Mouse (Mus musculus) liver, postnatal 0 days (tissue): ENCODE data around the gene Gm36864. TPM values are rescaled to one million over a fixed set of nuclear protein-coding genes. Genes with fewer than 3 reads are reported as not detected.
"Not testable (repeated sequence)": the region's sequence is repeated elsewhere in the genome, so short reads cannot be mapped to it uniquely, and the experiment has no call there.

ENCODE experiments used
- ATAC-seq: fragments of 200-750 bp; cut with Nextera tagmentation; 2 replicates; pipeline ENCODE4 v1.8.0; 2017; ENCODE audit warnings: mild to moderate bottlenecking, moderate library complexity
- DNase-seq: peaks from one replicate; pipeline ENCODE4 v3.0.0-alpha.2; 2016
- H3K27ac ChIP-seq: fragments of 300-500 bp; sonication (generic); 2 replicates; pipeline ENCODE4 v1.5.1; 2014; ENCODE audit warnings: antibody characterized with exemption, moderate library complexity, mild to moderate bottlenecking, low read depth
- H3K27me3 ChIP-seq: fragments of 300-500 bp; sonication (generic); 2 replicates; pipeline ENCODE4 v1.6.1; 2014; ENCODE audit warnings: low read length, control low read depth, mixed read lengths; ENCODE audit not compliant: insufficient read depth
- H3K36me3 ChIP-seq: fragments of 300-500 bp; sonication (generic); replicated peaks from 2 replicates; pipeline ENCODE4 v1.6.1; 2014; ENCODE audit warnings: mild to moderate bottlenecking, control low read depth, low read length, moderate library complexity, mixed read lengths; ENCODE audit not compliant: insufficient read depth
- H3K4me1 ChIP-seq: fragments of 300-500 bp; sonication (generic); 2 replicates; pipeline ENCODE4 v1.6.1; 2014; ENCODE audit warnings: antibody characterized with exemption, mild to moderate bottlenecking, control low read depth; ENCODE audit not compliant: insufficient read depth
- H3K4me2 ChIP-seq: fragments of 300-500 bp; sonication (generic); 2 replicates; pipeline ENCODE4 v1.6.1; 2014; ENCODE audit warnings: low read depth, mild to moderate bottlenecking, low read length, moderate library complexity, mixed read lengths
- H3K4me3 ChIP-seq: fragments of 300-500 bp; sonication (generic); 2 replicates; pipeline ENCODE4 v1.5.1; 2014; ENCODE audit warnings: low read depth, low read length
- H3K9ac ChIP-seq: fragments of 300-500 bp; sonication (generic); replicated peaks from 2 replicates; pipeline ENCODE4 v1.6.1; 2014; ENCODE audit warnings: mild to moderate bottlenecking, moderate library complexity
- H3K9me3 ChIP-seq: fragments of 300-500 bp; sonication (generic); 2 replicates; pipeline ENCODE4 v1.6.1; 2016; ENCODE audit warnings: mild to moderate bottlenecking, control low read depth, low read length, mixed read lengths
- CTCF ChIP-seq: sonication (generic); IDR thresholded peaks from 2 replicates; pipeline ENCODE4 v1.5.1; 2016; ENCODE audit warnings: antibody characterized with exemption, low read depth
- EP300 ChIP-seq: IDR thresholded peaks from 2 replicates; pipeline ENCODE4 v1.6.1; 2016; ENCODE audit warnings: antibody characterized with exemption, low read depth, mild to moderate bottlenecking
- WGBS: fragments of 180-500 bp; shearing (Covaris S2); extraction: QIAGEN DNeasy Blood & Tissue Kit; methylation state at CpG from one replicate; pipeline ENCODE4 v1.1.7; 2014; ENCODE audit not compliant: insufficient replicate concordance; 5-methylcytosine and 5-hydroxymethylcytosine counted together
- polyA plus RNA-seq: library from polyadenylated mRNA; unstranded; fragments of >200 nt; fragmentation: Nextera tagmentation; extraction: Ambion mirVana; gene quantifications from 2 replicates; pipeline ENCODE4 v1.2.1, GENCODE M21; 2015

Gm36864 gene
- polyA plus RNA-seq, 1 experiment from 2014 or later: not detected

- H3K27me3 ChIP-seq: no peaks in the 10 kb centered on the region
- 73% methylated on average over 1 of the region's 1 CpGs for WGBS
Observed at GRCm38 (mm10) chr7:44215645-44216044, 20.3 kb upstream of the Gm36864 start, which contains the start of gene Klk1b5. Klk1b5 (plus strand) TSS chr7:44215945.

GRCm38 (mm10) chr7:44221601-44222000, 14.4 kb upstream of the Gm36864 start:
- ATAC-seq, H3K4me2 ChIP-seq, H3K4me3 ChIP-seq, H3K9ac ChIP-seq, H3K27ac ChIP-seq, H3K4me1 ChIP-seq, H3K9me3 ChIP-seq, H3K36me3 ChIP-seq, H3K27me3 ChIP-seq, DNase-seq: not testable (repeated sequence)
- 65% methylated on average over 8 of the region's 10 CpGs for WGBS

More at GRCm38 (mm10) chr7:44215645-44216044, 20.3 kb upstream of the Gm36864 start, which contains the start of gene Klk1b5:
- no peak for DNase-seq
- Histone ChIP-seq H3K9me3 (no peaks in the 10 kb centered on the region), H3K4me2 (no peak within 1 kb of the TSS), H3K27ac (no peak within 1 kb of the TSS), H3K4me1 (no peaks in the 10 kb centered on the region), H3K4me3 (no peak within 1 kb of the TSS), H3K9ac (no peak within 1 kb of the TSS), H3K36me3 (no peaks in the 10 kb centered on the region)
- ATAC-seq: no peak
- no peak for TF ChIP-seq CTCF
- no peak for TF ChIP-seq EP300

- H3K4me2 ChIP-seq, H3K27ac ChIP-seq, DNase-seq, H3K4me1 ChIP-seq, H3K9me3 ChIP-seq, H3K4me3 ChIP-seq, H3K27me3 ChIP-seq, ATAC-seq, H3K36me3 ChIP-seq, H3K9ac ChIP-seq: not testable (repeated sequence)
- WGBS: 53% methylated on average over 6 of the region's 6 CpGs
Observed at GRCm38 (mm10) chr7:44222335-44222734, 13.6 kb upstream of the Gm36864 start.

GRCm38 (mm10) chr7:44225076-44225475, 10.9 kb upstream of the Gm36864 start, which contains the start of gene Klk1:
Klk1 (plus strand) TSS chr7:44225360.
- Histone ChIP-seq H3K27ac (no peak within 1 kb of the TSS), H3K36me3 (no peaks in the 10 kb centered on the region), H3K9me3 (no peaks in the 10 kb centered on the region), H3K4me2 (no peak within 1 kb of the TSS), H3K4me1 (no peaks in the 10 kb centered on the region), H3K4me3 (no peak within 1 kb of the TSS), H3K9ac (no peak within 1 kb of the TSS), H3K27me3 (no peaks in the 10 kb centered on the region)
- WGBS: 33% methylated on average over 1 of the region's 1 CpGs
- ATAC-seq (no peak), DNase-seq (no peak)
- TF ChIP-seq CTCF: no peak
- TF ChIP-seq EP300: no peak

- no peak for TF ChIP-seq CTCF
- no peak for TF ChIP-seq EP300
- ATAC-seq (no peak), DNase-seq (no peak)
- H3K36me3 ChIP-seq: no peaks in the 10 kb centered on the region
- WGBS: 44% methylated on average over 2 of the region's 2 CpGs
- no peak overlapping the region for H3K9ac ChIP-seq
- H3K27me3 ChIP-seq: no peaks in the 10 kb centered on the region
- H3K27ac ChIP-seq: no peak overlapping the region
- peaks cover under 1% of the 10 kb centered on the region; the same call in 1 of the 2 replicates for H3K4me1 ChIP-seq
- no peak overlapping the region for H3K4me2 ChIP-seq
- H3K4me3 ChIP-seq: no peak overlapping the region
- no peaks in the 10 kb centered on the region for H3K9me3 ChIP-seq
Observed at GRCm38 (mm10) chr7:44239913-44240312, 3.9 kb downstream of the Gm36864 start.

- Histone ChIP-seq H3K27ac (no peak overlapping the region), H3K36me3 (no peaks in the 10 kb centered on the region), H3K27me3 (no peaks in the 10 kb centered on the region), H3K4me3 (no peak overlapping the region), H3K9me3 (no peaks in the 10 kb centered on the region), H3K4me1 (peaks cover 8% of the 10 kb centered on the region), H3K9ac (no peak overlapping the region), H3K4me2 (no peak overlapping the region)
- TF ChIP-seq EP300: no peak
- TF ChIP-seq CTCF: no peak
- ATAC-seq (no peak), DNase-seq (no peak)
- WGBS: 15% methylated on average over 1 of the region's 1 CpGs
Observed at GRCm38 (mm10) chr7:44240712-44241111, 4.7 kb downstream of the Gm36864 start.

- TF ChIP-seq CTCF: no peak
- TF ChIP-seq EP300: no peak
- no peak overlapping the region for H3K4me2 ChIP-seq
- no peak overlapping the region for H3K4me3 ChIP-seq
- H3K27me3 ChIP-seq: no peaks in the 10 kb centered on the region
- H3K9ac ChIP-seq: no peak overlapping the region
- H3K4me1 ChIP-seq: peaks cover 10% of the 10 kb centered on the region
- no peak for ATAC-seq
- H3K36me3 ChIP-seq: no peaks in the 10 kb centered on the region
- no peaks in the 10 kb centered on the region for H3K9me3 ChIP-seq
- WGBS: 51% methylated on average over 2 of the region's 2 CpGs
- DNase-seq: no peak
- H3K27ac ChIP-seq: no peak overlapping the region
Observed at GRCm38 (mm10) chr7:44241163-44241562, 5.2 kb downstream of the Gm36864 start.
